Mouse (Mus musculus): Measurements from ENCODE around the gene Nusap1.

GRCm38 (mm10) chr2:119662220-119663182 is 44.4 kb downstream of the Nusap1 start, which contains the start of gene Ndufaf1:
- no peak for TF ChIP-seq CTCF (IDR thresholded peaks at IDR 0.05; ENCODE audit: insufficient read depth, low read depth, low read length)
- TF ChIP-seq POLR2A (IDR thresholded peaks at IDR 0.05; ENCODE audit: insufficient read depth, low read depth, low read length): no peak

Data from olfactory bulb, adult 2 months (tissue).